24 mouse cellular contexts compared by ENCODE assay signal in genomic region chr17:15490542-15490941, GRCm38 (mm10).
"Had no signal": no experiment of that assay in that cellular context is flagged by ENCODE, and none has a peak within 500 bp of the region (broad histone marks: within the 10 kb centered on the region; RNA-seq: fewer than 3 reads in every experiment).

No protein-coding gene starts in this region.

- ATAC-seq: hindbrain, postnatal 0 days; intestine, embryonic 16.5 days; liver, embryonic 12.5 days had no signal

- H3K9ac ChIP-seq: hindbrain, embryonic 12.5 days; hindbrain, embryonic 15.5 days; kidney, embryonic 15.5 days; limb, embryonic 13.5 days; limb, embryonic 15.5 days; liver, embryonic 12.5 days; liver, embryonic 14.5 days had no signal

- H3K4me1 ChIP-seq: hindbrain, embryonic 10.5 days; hindbrain, embryonic 15.5 days; kidney, embryonic 15.5 days had no signal

- H3K4me3 ChIP-seq: gastrocnemius, adult 2 months; heart, adult 2 months; hindbrain, embryonic 10.5 days; hindbrain, embryonic 12.5 days; hindbrain, embryonic 15.5 days; kidney, embryonic 15.5 days; layer of hippocampus, adult 2 months; limb, embryonic 13.5 days; limb, embryonic 15.5 days; liver, embryonic 12.5 days had no signal

- DNase-seq: gastrocnemius, adult 2 months; gastrocnemius, postnatal 10 days; gastrocnemius, postnatal 25 days; heart, adult 2 months; heart, postnatal 4 days; kidney, adult 11 months; kidney, adult 2 months; kidney, adult 9 months; kidney, postnatal 25 days; kidney, postnatal 4 days; left cerebral cortex, postnatal 4 days had no signal

- H3K9me3 ChIP-seq: hindbrain, embryonic 10.5 days; hindbrain, embryonic 12.5 days; hindbrain, embryonic 15.5 days; kidney, embryonic 15.5 days; limb, embryonic 13.5 days; limb, embryonic 15.5 days; liver, embryonic 12.5 days had no signal

- H3K4me2 ChIP-seq: heart, embryonic 11.5 days; hindbrain, embryonic 12.5 days; hindbrain, embryonic 15.5 days; kidney, embryonic 15.5 days; limb, embryonic 13.5 days; limb, embryonic 15.5 days; liver, embryonic 12.5 days had no signal

- H3K27ac ChIP-seq: gastrocnemius, adult 2 months; heart, adult 2 months; hindbrain, embryonic 10.5 days; hindbrain, embryonic 12.5 days; hindbrain, embryonic 15.5 days; hindbrain, postnatal 0 days; kidney, embryonic 15.5 days; kidney, postnatal 0 days; layer of hippocampus, adult 2 months; limb, embryonic 13.5 days; limb, embryonic 15.5 days; liver, embryonic 12.5 days; liver, embryonic 14.5 days had no signal

- H3K27me3 ChIP-seq: hindbrain, embryonic 12.5 days; hindbrain, embryonic 15.5 days; kidney, embryonic 15.5 days; limb, embryonic 13.5 days; limb, embryonic 15.5 days; liver, embryonic 12.5 days had no signal
